Mouse (Mus musculus) adrenal gland, adult 18-20 months (tissue): Measurements from ENCODE around the gene A730009L09Rik. TPM values are rescaled to one million over a fixed set of nuclear protein-coding genes. Genes with fewer than 3 reads are reported as not detected.
A peak's percentile ranks its signal among the peaks of the same experiment; 100 is the strongest.

Source experiments
- DNase-seq, 2 experiments: peaks; one replicate each; pipeline ENCODE4 v3.0.0; 2021 to 2022; ENCODE audit warnings: low spot score in 2 of 2
- long read RNA-seq, 2 experiments: library from polyadenylated mRNA; stranded (forward); transcript quantifications; one replicate each; pipeline ENCODE4 v2.0.0; 2021
- total RNA-seq, 2 experiments: library from RNA; stranded (reverse); gene quantifications; 1 replicate in 1 of 2; 2 replicates in 1 of 2; pipeline ENCODE4 v1.2.3; 2021

A730009L09Rik gene
- not detected for total RNA-seq
- long read RNA-seq, experiment 1, result 0 reads
- long read RNA-seq, experiment 2, result 0 reads

- no peak for DNase-seq
Measured at GRCm38 (mm10) chr16:84514821-84515220, at the start of gene A730009L09Rik. Gene A730009L09Rik (plus strand): TSS chr16:84515121.

GRCm38 (mm10) chr16:84465581-84466165 is 49.2 kb upstream of the A730009L09Rik start:
- no peak for DNase-seq

- no peak for DNase-seq
Measured at GRCm38 (mm10) chr16:84468898-84469297, 46.0 kb upstream of the A730009L09Rik start.

- no peak for DNase-seq
Measured at GRCm38 (mm10) chr16:84469994-84470393, 44.9 kb upstream of the A730009L09Rik start.

- DNase-seq, result no peak
Measured at GRCm38 (mm10) chr16:84473406-84473805, 41.5 kb upstream of the A730009L09Rik start.

GRCm38 (mm10) chr16:84474712-84475111 is 40.2 kb upstream of the A730009L09Rik start:
- no peak for DNase-seq

GRCm38 (mm10) chr16:84476948-84477347 is 38.0 kb upstream of the A730009L09Rik start:
- no peak for DNase-seq

GRCm38 (mm10) chr16:84477528-84477927 is 37.4 kb upstream of the A730009L09Rik start:
- no peak for DNase-seq

- no peak for DNase-seq
Measured at GRCm38 (mm10) chr16:84477952-84478351, 37.0 kb upstream of the A730009L09Rik start.

- DNase-seq, result no peak
Measured at GRCm38 (mm10) chr16:84485931-84486330, 29.0 kb upstream of the A730009L09Rik start.

- no peak for DNase-seq
Measured at GRCm38 (mm10) chr16:84494818-84495217, 20.1 kb upstream of the A730009L09Rik start.

- peak in 1 of 2 experiments; percentile 14 for DNase-seq
Measured at GRCm38 (mm10) chr16:84495438-84495837, 19.5 kb upstream of the A730009L09Rik start.

- DNase-seq, result no peak
Measured at GRCm38 (mm10) chr16:84507681-84508080, 7.2 kb upstream of the A730009L09Rik start.

GRCm38 (mm10) chr16:84521975-84522635 is 7.2 kb downstream of the A730009L09Rik start:
- DNase-seq, result no peak

- no peak for DNase-seq
Measured at GRCm38 (mm10) chr16:84523061-84523460, 8.1 kb downstream of the A730009L09Rik start.

- DNase-seq, result peak; percentile 38 to 59
Measured at GRCm38 (mm10) chr16:84527375-84527774, 12.5 kb downstream of the A730009L09Rik start.

- DNase-seq, result no peak
Measured at GRCm38 (mm10) chr16:84532803-84533202, 17.9 kb downstream of the A730009L09Rik start.

GRCm38 (mm10) chr16:84546059-84546458 is 31.1 kb downstream of the A730009L09Rik start:
- DNase-seq, result no peak

- no peak for DNase-seq
Measured at GRCm38 (mm10) chr16:84549122-84549521, 34.2 kb downstream of the A730009L09Rik start.

GRCm38 (mm10) chr16:84550445-84550844 is 35.5 kb downstream of the A730009L09Rik start:
- DNase-seq, result no peak

GRCm38 (mm10) chr16:84553981-84554380 is 39.1 kb downstream of the A730009L09Rik start:
- DNase-seq, result no peak

- DNase-seq, result no peak
Measured at GRCm38 (mm10) chr16:84558113-84558917, 43.4 kb downstream of the A730009L09Rik start.
